Comparison of ENCODE assay signal across 27 mouse cellular contexts in genomic region chr14:121600538-121600937, GRCm38 (mm10).
"Had no signal": no experiment of that assay in that cellular context is flagged by ENCODE, and none has a peak within 500 bp of the region (broad histone marks: within the 10 kb centered on the region; RNA-seq: fewer than 3 reads in every experiment).

No protein-coding gene starts in this region.

- H3K4me1 ChIP-seq: embryonic facial prominence, embryonic 15.5 days; forebrain, embryonic 12.5 days had no signal

- H3K36me3 ChIP-seq: embryonic facial prominence, embryonic 10.5 days; embryonic facial prominence, embryonic 12.5 days; embryonic facial prominence, embryonic 13.5 days; embryonic facial prominence, embryonic 15.5 days; forebrain, embryonic 10.5 days; forebrain, embryonic 12.5 days; forebrain, embryonic 15.5 days had no signal

- H3K4me3 ChIP-seq: embryonic facial prominence, embryonic 10.5 days; embryonic facial prominence, embryonic 12.5 days; embryonic facial prominence, embryonic 13.5 days; embryonic facial prominence, embryonic 15.5 days; erythroblast, embryonic 14.5 days; forebrain, embryonic 10.5 days; forebrain, embryonic 12.5 days; forebrain, embryonic 13.5 days; forebrain, embryonic 15.5 days; gastrocnemius, adult 2 months; heart, adult 2 months; heart, embryonic 10.5 days had no signal

- H3K9ac ChIP-seq: embryonic facial prominence, embryonic 12.5 days; embryonic facial prominence, embryonic 13.5 days; embryonic facial prominence, embryonic 15.5 days; forebrain, embryonic 12.5 days; forebrain, embryonic 13.5 days; forebrain, embryonic 15.5 days had no signal

- DNase-seq: cerebellum, adult 9-10 months; cerebellum, adult 9-11 months; cerebellum, postnatal 10 days; cerebellum, postnatal 14 days; cerebellum, postnatal 25 days; cerebellum, postnatal 36 days; gastrocnemius, adult 2 months; gastrocnemius, postnatal 10 days; gastrocnemius, postnatal 14 days; gastrocnemius, postnatal 25 days; gastrocnemius, postnatal 36 days; heart, adult 11 months; heart, adult 18-20 months; heart, adult 2 months had no signal

- ATAC-seq: forebrain, embryonic 13.5 days; forebrain, embryonic 14.5 days; forebrain, embryonic 15.5 days; forebrain, embryonic 16.5 days had no signal

- H3K27ac ChIP-seq: embryonic facial prominence, embryonic 10.5 days; embryonic facial prominence, embryonic 12.5 days; embryonic facial prominence, embryonic 13.5 days; embryonic facial prominence, embryonic 15.5 days; forebrain, embryonic 10.5 days; forebrain, embryonic 12.5 days; forebrain, embryonic 13.5 days; forebrain, embryonic 15.5 days; gastrocnemius, adult 2 months; heart, adult 2 months; heart, embryonic 10.5 days had no signal

- H3K4me2 ChIP-seq: embryonic facial prominence, embryonic 12.5 days; embryonic facial prominence, embryonic 13.5 days; embryonic facial prominence, embryonic 15.5 days; forebrain, embryonic 12.5 days; forebrain, embryonic 13.5 days; forebrain, embryonic 15.5 days; heart, embryonic 11.5 days had no signal

- H3K27me3 ChIP-seq: embryonic facial prominence, embryonic 12.5 days; embryonic facial prominence, embryonic 13.5 days; embryonic facial prominence, embryonic 15.5 days; forebrain, embryonic 12.5 days; forebrain, embryonic 13.5 days; forebrain, embryonic 15.5 days had no signal

- H3K9me3 ChIP-seq: embryonic facial prominence, embryonic 10.5 days; embryonic facial prominence, embryonic 12.5 days; embryonic facial prominence, embryonic 13.5 days; embryonic facial prominence, embryonic 15.5 days; forebrain, embryonic 10.5 days; forebrain, embryonic 12.5 days; forebrain, embryonic 13.5 days; forebrain, embryonic 15.5 days; heart, embryonic 10.5 days had no signal
